Mouse (Mus musculus) heart, adult 9 months (tissue): Measurements from ENCODE around the gene 2210408I21Rik.

Source experiments
- DNase-seq, 2 experiments: peaks; one replicate each; pipeline ENCODE4 v3.0.0; 2022; ENCODE audit warnings: low spot score in 2 of 2

Gene 2210408I21Rik

DNA sequence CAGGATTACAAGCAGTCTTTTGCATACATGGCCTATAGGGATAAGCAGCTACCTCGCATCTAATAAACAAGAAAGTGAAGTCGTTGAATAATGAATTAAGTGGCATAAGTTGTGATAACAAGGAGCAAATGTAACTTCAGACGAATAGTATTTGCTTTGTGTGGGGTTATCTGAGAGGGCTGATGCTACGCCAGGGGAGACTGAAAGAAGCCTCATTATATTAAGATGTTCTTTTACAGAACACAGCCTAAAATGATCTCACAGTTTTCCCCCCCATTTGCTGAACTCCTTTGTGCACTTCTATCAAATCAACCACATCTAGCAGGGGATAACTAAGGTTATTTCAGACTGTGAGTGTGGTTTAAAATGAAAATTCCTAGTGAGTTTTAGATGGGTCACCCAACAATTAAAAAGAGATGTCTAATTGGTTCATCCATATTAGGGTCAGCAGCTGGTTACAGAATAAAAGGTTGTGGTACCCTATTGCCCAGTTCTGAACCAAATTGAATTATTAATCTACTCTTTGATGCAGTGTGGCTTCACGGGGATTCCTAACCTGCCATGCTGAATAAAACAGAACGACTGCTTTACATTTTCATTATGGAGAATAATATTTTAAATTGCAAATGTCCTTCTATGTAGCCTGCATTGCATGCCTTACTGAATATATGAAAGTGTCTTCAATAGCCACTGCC is 343.2 kb downstream of the 2210408I21Rik start:
- DNase-seq = no peak

DNA sequence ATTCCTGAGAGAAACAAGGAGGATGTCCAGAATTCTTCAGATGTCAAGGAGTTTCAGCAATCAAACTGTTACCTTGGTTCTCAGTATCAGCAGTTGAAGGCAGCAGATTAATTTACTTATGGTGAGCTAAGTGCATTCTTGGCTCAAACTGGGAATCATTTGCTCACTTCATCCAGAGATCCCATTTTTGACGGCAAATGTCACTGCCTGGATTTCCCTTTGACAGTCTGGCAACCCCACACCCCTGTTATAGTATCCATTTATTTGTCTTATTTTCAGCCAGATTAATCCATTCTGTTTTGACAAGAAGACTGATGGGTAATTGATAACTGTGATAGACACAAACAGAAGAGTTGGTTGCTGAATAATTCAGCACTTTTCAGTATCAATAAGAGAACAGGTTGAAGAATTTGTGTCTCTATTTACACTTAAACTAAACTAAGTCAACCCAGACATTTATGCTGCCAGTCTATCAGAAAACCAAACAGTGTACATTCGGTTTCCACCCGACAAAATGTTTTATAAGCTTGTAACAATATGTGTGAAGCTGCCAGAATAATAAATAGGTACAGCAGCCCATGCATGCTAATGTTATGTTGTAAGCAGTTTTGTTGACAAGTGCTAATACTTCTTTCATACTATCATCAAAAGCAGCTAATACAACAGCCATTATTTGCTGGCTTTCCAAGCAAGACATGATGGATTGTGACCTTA is 354.8 kb downstream of the 2210408I21Rik start:
- no peak for DNase-seq

DNA sequence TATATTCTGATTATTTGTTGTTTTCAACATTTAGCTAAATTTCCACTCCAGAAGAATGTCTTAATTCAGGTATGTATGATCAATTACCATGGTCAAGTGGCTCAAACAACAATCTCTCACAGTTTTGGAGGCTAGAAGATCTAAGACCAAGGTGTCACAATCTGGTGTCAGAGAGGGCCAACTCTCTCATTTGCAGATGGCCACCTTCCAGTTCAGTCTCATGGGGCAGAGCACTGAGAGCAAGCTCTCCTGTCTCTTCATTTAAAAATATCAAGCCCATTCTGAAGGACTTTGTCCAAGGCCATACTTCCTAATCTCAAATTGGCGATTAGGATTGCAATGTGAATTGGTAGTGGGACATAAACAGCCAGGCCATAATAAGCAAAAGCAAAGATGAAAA is 378.7 kb downstream of the 2210408I21Rik start:
- no peak for DNase-seq

DNA sequence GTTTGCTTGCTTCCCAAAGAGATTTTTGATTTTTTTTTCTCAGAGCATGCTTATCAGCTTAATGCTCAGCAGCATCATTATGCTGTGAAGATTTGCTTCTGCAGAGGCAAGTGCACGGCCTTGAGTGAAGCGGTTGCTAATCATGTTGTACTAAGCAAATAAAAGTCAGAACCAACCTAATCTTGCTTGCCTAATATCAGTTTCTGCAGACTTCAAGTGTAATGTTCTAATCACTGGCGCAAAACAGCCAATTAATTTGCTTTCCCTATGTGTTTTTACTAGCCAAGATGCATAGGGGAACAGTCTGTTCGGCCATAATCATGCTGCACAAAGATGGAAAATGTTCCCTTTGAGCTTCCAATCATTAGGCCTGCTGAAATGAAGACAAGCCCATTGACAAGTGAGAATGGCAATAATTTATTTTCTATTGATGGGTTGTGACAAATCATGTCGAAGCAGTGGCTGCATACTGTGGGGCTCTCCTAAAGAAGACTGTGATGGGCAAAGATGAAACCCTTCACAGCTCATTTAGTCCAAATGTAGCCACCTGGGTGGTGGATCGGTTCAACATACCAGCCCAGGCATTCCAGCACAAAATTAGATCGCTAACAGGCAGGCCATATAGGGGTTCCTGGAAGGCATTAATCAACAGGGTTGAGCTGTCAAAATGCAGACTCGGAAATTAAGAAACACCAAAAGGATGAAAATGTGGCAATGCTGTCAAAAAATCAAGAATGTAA is 393.8 kb downstream of the 2210408I21Rik start:
- no peak for DNase-seq

DNA sequence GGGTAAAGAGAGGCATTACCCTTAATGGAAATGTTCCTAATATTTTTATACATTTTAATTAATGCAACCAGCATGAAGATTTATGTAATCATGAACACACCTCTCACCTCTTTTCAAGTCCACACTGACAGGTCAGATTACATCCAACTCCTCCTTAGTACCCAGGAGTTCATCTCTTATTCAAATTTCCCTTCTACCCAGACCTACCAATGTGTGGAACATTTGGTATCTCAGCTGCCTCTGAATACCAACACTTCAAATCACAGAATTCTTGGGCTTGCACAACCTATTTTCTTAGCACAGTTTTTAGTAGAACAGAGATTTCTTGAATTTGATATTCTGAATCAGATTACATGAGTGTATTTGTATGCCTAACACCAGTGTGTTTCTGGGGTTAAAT is 394.4 kb downstream of the 2210408I21Rik start:
- DNase-seq = no peak

DNA sequence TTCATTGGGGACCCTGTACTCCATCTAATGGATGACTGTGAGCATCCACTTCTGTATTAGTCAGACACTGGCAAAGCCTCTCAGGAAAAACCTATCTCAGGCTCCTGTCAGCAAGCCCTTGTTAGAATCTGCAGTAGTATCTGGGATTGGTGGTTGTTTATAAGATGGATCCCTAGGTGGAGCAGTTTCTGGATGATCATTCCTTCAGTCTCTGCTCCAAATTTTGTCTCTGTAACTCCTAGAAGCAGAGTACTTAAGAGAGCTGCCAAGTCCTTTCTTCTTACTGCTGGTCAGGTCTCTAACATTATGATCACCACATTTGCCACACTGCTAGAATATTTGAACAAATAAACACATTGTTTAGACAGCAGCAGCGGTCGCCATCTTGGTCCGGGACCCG is 402.1 kb downstream of the 2210408I21Rik start:
- DNase-seq = no peak

DNA sequence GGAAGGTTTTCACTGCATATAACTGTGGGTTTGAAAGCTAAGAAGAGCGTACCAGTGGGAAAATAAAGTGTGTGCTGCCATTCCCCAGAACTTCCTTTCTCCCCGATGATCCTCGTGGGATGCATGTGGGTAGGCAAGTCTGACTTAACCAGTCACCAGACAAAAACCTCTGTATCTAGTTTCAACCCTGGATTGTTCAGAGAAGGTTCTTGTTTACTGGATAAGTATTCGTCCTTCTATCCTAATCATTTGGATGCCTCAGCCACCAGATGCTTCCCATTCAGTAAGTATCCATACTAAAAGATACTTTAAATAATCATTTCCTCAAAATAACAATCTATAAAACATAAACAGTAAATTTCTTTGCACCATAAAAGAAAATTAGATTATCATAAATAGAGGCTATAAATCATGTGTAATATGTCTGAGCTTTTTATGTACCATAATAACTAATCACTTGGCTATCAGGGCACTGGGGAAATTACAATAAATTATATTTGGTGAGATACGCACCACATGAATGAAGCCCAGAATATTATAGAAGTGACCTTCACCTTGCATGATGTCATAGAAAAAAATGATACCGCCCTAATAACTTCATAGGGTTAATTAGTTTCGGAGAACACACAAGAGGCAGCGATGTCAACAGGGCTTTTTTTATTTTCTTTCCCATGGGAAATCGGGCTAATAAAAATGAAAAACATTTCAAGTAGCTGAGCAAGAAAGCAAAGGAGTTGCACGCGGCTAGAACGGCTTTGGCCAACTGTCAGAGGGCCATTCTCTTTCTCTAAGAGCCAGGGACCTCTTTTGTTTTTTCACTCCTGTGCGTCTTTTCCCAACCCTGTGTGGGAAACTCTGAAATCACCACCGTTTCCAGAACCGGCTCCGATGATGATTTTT is 412.4 kb downstream of the 2210408I21Rik start:
- no peak for DNase-seq

DNA sequence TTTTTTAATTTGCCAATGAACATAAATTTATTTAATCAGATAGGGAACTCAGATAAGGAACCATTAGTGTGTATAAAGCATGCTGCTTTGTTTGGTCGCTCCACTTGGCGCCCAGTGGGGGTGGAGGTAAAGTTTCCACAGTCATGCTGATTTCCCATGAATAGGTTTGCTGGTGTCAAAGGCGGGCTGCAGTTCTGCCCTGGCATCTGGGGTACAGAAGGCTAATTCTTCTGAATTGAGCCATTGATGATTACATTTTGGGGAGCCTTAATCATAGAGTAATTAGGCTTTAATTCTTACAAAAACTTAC is 413.0 kb downstream of the 2210408I21Rik start:
- no peak for DNase-seq

DNA sequence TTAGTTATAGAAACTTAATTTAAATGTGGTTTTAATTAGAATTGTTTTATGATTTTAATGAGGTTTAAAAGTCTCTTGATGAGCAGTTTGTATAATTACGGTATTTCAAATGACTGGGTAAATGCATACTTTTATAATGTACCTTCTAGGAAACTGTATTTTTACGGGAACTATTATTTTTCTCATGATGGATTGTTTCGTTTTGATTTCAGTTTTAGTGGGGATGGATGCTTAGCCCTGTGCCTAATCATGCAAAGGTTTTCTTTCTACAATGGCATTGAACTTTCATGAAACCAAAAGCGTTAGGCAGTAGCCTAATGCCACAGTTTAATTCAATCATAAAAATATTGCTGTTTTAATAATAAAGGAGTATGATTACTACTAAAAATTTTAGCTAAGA is 413.4 kb downstream of the 2210408I21Rik start:
- DNase-seq = no peak

DNA sequence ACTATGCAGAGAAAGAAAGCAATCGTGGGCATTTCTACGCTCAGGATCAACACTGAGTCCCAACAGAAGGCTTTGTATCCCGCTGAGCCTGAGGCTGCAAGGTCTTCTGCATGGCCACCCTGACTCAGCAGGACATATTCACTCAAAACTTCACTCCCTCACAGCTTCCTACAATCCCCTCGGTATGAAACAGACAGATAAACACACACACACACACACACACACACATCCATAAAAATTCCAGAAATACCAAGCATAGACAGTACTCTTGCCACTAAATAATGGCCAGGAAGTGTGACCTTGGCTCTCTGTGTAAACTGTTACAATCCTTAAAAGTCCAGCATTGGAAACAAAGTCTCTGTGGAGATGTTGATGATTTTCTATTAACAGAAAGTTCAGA is 458.7 kb downstream of the 2210408I21Rik start:
- no peak for DNase-seq

DNA sequence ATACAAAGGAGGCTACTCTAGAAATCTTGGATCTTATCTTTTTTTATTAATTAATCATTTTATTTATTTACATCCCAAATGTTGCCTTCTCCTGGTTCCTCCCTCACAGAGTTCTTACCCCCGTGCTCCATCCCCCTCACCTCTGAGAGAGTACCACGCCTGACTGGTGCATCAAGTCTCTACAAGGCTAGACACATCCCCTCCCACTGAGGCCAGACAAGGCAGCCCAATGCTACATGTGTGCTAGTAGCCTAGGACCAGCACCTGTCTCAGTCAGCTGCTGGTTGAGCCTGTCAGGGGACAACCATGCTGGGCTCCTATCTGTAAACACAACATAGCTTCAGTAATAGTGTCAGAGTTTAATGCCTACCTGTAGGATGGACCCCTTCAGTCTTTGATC is 480.0 kb downstream of the 2210408I21Rik start:
- DNase-seq = no peak
